Mouse (Mus musculus) C2C12 (cell line): Measurements from ENCODE around the gene Daw1.

Experiments used
- CEBPB ChIP-seq: IDR thresholded peaks from one replicate; pipeline ENCODE4 v1.6.1; 2011; ENCODE audit warnings: low read depth, mild to moderate bottlenecking, control low read depth, moderate library complexity
- CTCF ChIP-seq: IDR thresholded peaks from one replicate; pipeline ENCODE4 v1.5.1; 2011; ENCODE audit not compliant: control insufficient read depth, insufficient read depth, insufficient read length
- MAX ChIP-seq: IDR thresholded peaks from one replicate; pipeline ENCODE4 v1.6.1; 2011; ENCODE audit warnings: mild to moderate bottlenecking, control low read depth
- MYOD1 ChIP-seq: IDR thresholded peaks from one replicate; pipeline ENCODE4 v1.6.1; 2011; ENCODE audit warnings: low read depth; ENCODE audit not compliant: control insufficient read depth, insufficient read length

GRCm38 (mm10) chr1:83120312-83120711, 39.2 kb upstream of the Daw1 start:
- no peak for TF ChIP-seq CEBPB
- no peak for TF ChIP-seq CTCF
- no peak for TF ChIP-seq MAX
- TF ChIP-seq MYOD1, result no peak
